Mouse (Mus musculus) urinary bladder, postnatal 25 days (tissue): Measurements from ENCODE around the gene Dcbld1.
"Not testable (repeated sequence)": the region's sequence is repeated elsewhere in the genome, so short reads cannot be mapped to it uniquely, and the experiment has no call there.

Experiments used
- DNase-seq: peaks from one replicate; pipeline ENCODE4 v3.0.0; 2022; ENCODE audit warnings: low spot score

Gene Dcbld1

GRCm38 (mm10) chr10:52260209-52260608 is 26.8 kb downstream of the Dcbld1 start:
- DNase-seq: no peak

GRCm38 (mm10) chr10:52264162-52264561 is 30.7 kb downstream of the Dcbld1 start:
- no peak for DNase-seq

- DNase-seq: no peak
These were observed 35.5 kb downstream of the Dcbld1 start for GRCm38 (mm10) chr10:52268879-52269278.

- no peak for DNase-seq
These were observed 38.0 kb downstream of the Dcbld1 start for GRCm38 (mm10) chr10:52271385-52271784.

- no peak for DNase-seq
These were observed 39.6 kb downstream of the Dcbld1 start for GRCm38 (mm10) chr10:52273012-52273411.

- DNase-seq: no peak
These were observed 40.8 kb downstream of the Dcbld1 start for GRCm38 (mm10) chr10:52274001-52274909.

- no peak for DNase-seq
These were observed 41.6 kb downstream of the Dcbld1 start for GRCm38 (mm10) chr10:52274910-52275604.

- DNase-seq: no peak
These were observed 43.2 kb downstream of the Dcbld1 start for GRCm38 (mm10) chr10:52276579-52276978.

- not testable (repeated sequence) for DNase-seq
These were observed 44.1 kb downstream of the Dcbld1 start for GRCm38 (mm10) chr10:52277564-52277963.

GRCm38 (mm10) chr10:52278011-52278434 is 44.6 kb downstream of the Dcbld1 start:
- peak; percentile 23 for DNase-seq

- DNase-seq: no peak
These were observed 45.4 kb downstream of the Dcbld1 start for GRCm38 (mm10) chr10:52278866-52279265.

GRCm38 (mm10) chr10:52279876-52280275 is 46.5 kb downstream of the Dcbld1 start:
- no peak for DNase-seq

- no peak for DNase-seq
These were observed 47.2 kb downstream of the Dcbld1 start for GRCm38 (mm10) chr10:52280623-52281022.

GRCm38 (mm10) chr10:52281337-52281736 is 47.9 kb downstream of the Dcbld1 start:
- no peak for DNase-seq

GRCm38 (mm10) chr10:52284578-52284977 is 51.2 kb downstream of the Dcbld1 start:
- DNase-seq: no peak

- no peak for DNase-seq
These were observed 54.6 kb downstream of the Dcbld1 start for GRCm38 (mm10) chr10:52287852-52288533.

GRCm38 (mm10) chr10:52289261-52289660 is 55.8 kb downstream of the Dcbld1 start:
- DNase-seq: no peak

- not testable (repeated sequence) for DNase-seq
These were observed 59.0 kb downstream of the Dcbld1 start for GRCm38 (mm10) chr10:52292391-52292790.

- no peak for DNase-seq
These were observed 60.6 kb downstream of the Dcbld1 start for GRCm38 (mm10) chr10:52293921-52294577.

GRCm38 (mm10) chr10:52295934-52296333 is 62.5 kb downstream of the Dcbld1 start:
- no peak for DNase-seq

- DNase-seq: not testable (repeated sequence)
These were observed 65.1 kb downstream of the Dcbld1 start for GRCm38 (mm10) chr10:52298568-52298967.

GRCm38 (mm10) chr10:52301766-52302165 is 68.3 kb downstream of the Dcbld1 start:
- DNase-seq: no peak
